Mouse (Mus musculus) testis, adult 2 months (tissue): Measurements from ENCODE around the gene Myo10. TPM values are rescaled to one million over a fixed set of nuclear protein-coding genes. Genes with fewer than 3 reads are reported as not detected.
"Not testable (repeated sequence)": the region's sequence is repeated elsewhere in the genome, so short reads cannot be mapped to it uniquely, and the experiment has no call there.

Experiments
- H3K27ac ChIP-seq: fragments of 200-500 bp; 2 replicates; pipeline ENCODE4 v1.5.1; 2012; ENCODE audit warnings: low read depth, low read length; ENCODE audit not compliant: control insufficient read depth, insufficient read depth
- H3K27me3 ChIP-seq: fragments of 200-500 bp; 2 replicates; pipeline ENCODE4 v1.6.1; 2012; ENCODE audit warnings: mild to moderate bottlenecking, low read length, moderate library complexity; ENCODE audit not compliant: control insufficient read depth, insufficient read depth
- H3K36me3 ChIP-seq: fragments of 200-500 bp; 2 replicates; pipeline ENCODE4 v1.6.1; 2012; ENCODE audit warnings: mild to moderate bottlenecking, low read length; ENCODE audit not compliant: control insufficient read depth, insufficient read depth
- H3K4me1 ChIP-seq: fragments of 200-500 bp; 2 replicates; pipeline ENCODE4 v1.6.1; 2012; ENCODE audit warnings: low read length; ENCODE audit not compliant: control insufficient read depth, insufficient read depth
- H3K4me3 ChIP-seq: fragments of 200-500 bp; 2 replicates; pipeline ENCODE4 v1.5.1; 2012; ENCODE audit warnings: low read depth, mild to moderate bottlenecking, low read length, moderate library complexity, mixed read lengths; ENCODE audit not compliant: control insufficient read depth
- CTCF ChIP-seq: fragments of 200-500 bp; IDR thresholded peaks from 2 replicates; pipeline ENCODE4 v1.5.1; 2012; ENCODE audit warnings: low read depth, mild to moderate bottlenecking, inconsistent platforms, low read length, moderate library complexity; ENCODE audit not compliant: control insufficient read depth, insufficient read depth, insufficient replicate concordance
- POLR2A ChIP-seq: fragments of 200-500 bp; IDR thresholded peaks from 2 replicates; pipeline ENCODE4 v1.6.1; 2012; ENCODE audit warnings: low read depth, mild to moderate bottlenecking, inconsistent platforms, low read length, moderate library complexity; ENCODE audit not compliant: control insufficient read depth
- polyA plus RNA-seq: library from polyadenylated mRNA; depleted of rRNA; stranded (reverse); fragments of >200 nt; gene quantifications from 2 replicates; pipeline ENCODE4 v1.2.3, GENCODE M21; 2012

Myo10 gene
- polyA plus RNA-seq, 1 experiment: 17.5 TPM

DNA sequence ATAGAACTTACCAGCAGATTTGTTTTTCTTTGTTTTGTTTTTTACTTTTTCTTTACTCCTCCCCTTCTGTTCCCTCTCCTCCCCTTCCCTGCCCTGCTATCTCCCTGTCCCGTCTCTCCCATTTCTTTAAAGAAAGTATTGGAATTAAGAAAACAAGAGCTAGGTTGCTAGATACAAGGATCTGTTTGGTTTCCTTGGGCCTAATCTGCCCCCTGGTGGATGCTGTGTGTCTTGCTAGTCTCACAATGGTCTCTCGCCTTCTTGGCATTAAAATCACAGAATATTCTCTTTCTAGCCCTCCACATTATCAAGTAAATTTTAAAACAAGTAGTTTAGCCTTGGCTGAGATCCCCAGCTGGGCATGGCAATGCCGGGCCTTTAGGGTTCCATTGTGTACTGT is 94.7 kb downstream of the Myo10 start:
- H3K27me3 ChIP-seq: no peaks in the 10 kb centered on the region
- no peak overlapping the region for H3K27ac ChIP-seq
- peaks cover 4% of the 10 kb centered on the region for H3K4me1 ChIP-seq
- H3K4me3 ChIP-seq: no peak overlapping the region
- TF ChIP-seq CTCF (no peak; the same call in 1 of the 2 replicates), POLR2A (no peak)
- no peaks in the 10 kb centered on the region for H3K36me3 ChIP-seq

DNA sequence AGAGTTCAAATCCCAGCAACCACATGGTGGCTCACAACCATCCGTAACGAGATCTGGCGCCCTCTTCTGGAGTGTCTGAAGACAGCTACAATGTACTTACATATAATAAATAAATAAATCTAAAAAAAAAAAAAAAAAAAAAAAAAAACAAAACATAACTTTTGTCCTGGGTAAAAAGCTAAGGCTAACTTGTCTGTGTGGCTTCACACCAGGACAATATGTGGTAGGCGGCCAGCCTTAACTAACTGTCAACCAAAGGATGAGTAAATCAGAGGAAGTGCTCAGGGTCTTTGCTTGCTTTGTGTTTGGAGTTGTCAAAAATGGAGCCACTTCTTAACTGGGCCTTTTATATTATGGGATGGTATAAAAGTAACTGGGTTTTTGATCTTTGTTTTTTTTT is 95.8 kb downstream of the Myo10 start:
- H3K4me3 ChIP-seq, H3K27ac ChIP-seq, H3K4me1 ChIP-seq, H3K27me3 ChIP-seq, H3K36me3 ChIP-seq: not testable (repeated sequence)

DNA sequence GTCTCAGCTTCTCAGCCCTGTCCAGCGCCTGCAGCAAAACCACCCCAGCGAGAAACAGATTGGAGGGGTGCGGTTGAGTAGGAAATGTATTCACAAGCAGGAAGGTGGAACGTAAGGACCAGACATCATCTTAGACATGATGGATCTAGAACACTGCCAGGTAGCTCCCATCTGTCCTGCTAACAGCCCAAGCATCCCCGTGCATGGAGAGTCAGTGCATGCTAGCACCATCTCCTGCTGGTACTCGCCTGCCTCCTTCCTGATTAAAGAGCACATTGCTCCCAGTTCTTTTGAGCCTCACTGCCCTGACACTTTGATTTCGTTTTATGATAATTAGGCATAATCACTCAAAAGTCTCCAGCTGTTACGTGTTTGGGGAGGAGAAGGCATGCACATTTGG is 96.9 kb downstream of the Myo10 start:
- no peaks in the 10 kb centered on the region for H3K36me3 ChIP-seq

DNA sequence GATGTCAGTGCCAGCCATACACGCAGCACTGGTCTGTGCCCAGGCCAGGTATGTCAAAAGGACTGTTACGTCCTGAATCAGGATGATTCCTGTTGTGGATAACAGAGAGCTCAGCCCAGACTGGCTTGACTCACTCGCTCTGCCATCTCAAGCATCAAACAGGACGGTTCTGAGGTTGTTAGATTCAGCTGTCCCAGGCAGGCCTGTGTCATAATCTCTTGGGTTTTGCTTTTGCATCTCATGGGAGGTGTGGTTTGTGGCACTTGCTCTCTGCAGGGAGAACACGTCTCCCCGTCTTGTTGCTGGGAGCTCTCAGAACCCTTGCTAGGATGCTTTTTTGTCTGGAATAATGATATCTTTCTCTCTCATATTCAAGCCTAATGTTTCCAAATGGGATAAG is 97.9 kb downstream of the Myo10 start:
- no peak for TF ChIP-seq CTCF
- no peak for TF ChIP-seq POLR2A
- no peaks in the 10 kb centered on the region for H3K4me1 ChIP-seq
- H3K27ac ChIP-seq: no peak overlapping the region
- no peak overlapping the region for H3K4me3 ChIP-seq
- no peaks in the 10 kb centered on the region for H3K36me3 ChIP-seq
- no peaks in the 10 kb centered on the region for H3K27me3 ChIP-seq

More for the DNA sequence above, 96.9 kb downstream of the Myo10 start:
- H3K4me3 ChIP-seq: no peak overlapping the region
- TF ChIP-seq CTCF: no peak
- no peak for TF ChIP-seq POLR2A
- no peaks in the 10 kb centered on the region for H3K27me3 ChIP-seq
- H3K4me1 ChIP-seq: no peaks in the 10 kb centered on the region
- no peak overlapping the region for H3K27ac ChIP-seq

DNA sequence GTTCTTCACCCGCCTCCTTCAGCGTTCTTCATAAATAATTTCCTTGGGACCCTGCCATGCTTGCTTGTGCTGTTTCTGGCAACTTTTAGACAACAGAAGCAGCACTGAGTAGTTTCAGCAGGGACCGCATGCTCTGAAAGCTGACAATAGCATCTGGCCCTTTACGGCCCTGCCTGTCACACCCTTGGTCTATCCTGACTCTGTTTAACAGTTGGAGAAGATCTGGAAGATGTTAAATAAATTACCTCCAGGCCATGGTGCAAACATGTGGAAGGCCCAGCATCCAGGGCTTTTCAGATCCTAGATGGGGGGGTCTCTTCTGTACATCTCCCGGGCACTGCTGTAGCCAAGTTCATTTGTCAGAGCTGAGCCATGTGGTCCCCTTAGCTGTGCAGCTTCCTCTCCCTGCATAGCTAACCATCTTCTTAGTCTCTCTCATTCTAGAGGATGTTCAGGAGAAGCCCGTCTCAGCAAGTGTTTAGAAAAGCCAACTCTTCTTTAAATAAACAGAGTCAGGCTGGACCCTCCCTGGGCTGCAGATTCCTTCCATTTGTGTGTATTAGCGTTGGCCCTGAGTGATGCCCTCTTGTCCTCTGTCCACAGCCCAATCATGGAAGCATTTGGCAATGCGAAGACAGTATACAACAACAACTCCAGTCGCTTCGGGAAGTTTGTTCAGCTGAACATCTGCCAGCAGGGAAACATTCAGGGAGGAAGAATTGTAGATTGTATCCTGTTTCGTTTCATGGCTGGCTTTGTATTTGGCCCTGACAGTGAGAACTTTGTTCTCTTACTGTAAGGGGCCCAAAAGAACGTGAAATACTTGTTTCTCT is 101.2 kb downstream of the Myo10 start:
- no peak overlapping the region for H3K4me3 ChIP-seq
- no peaks in the 10 kb centered on the region for H3K27me3 ChIP-seq
- no peaks in the 10 kb centered on the region for H3K4me1 ChIP-seq
- H3K36me3 ChIP-seq: no peaks in the 10 kb centered on the region
- no peak for TF ChIP-seq CTCF
- no peak overlapping the region for H3K27ac ChIP-seq

DNA sequence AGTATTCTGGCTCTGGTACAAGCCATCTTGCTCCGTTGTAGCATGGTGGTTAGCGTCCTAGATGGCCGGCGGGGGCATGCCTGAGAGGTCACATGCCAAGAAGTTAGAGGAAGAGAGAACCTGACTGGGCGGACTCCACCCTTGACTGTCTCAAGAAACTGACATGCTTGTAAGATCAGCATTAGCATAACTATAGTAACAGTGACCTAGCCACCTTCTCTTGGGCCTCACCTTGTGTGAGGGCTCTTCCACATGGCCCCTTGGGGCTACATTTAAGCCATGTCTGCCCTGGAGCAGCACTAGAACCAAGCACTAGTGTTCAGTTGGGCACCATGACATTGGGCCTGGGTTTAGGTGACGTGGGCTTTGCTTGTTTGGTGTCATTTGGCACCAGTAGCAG is 102.2 kb downstream of the Myo10 start:
- Histone ChIP-seq H3K4me3 (no peak overlapping the region), H3K27ac (no peak overlapping the region; the same call in 1 of the 2 replicates)

DNA sequence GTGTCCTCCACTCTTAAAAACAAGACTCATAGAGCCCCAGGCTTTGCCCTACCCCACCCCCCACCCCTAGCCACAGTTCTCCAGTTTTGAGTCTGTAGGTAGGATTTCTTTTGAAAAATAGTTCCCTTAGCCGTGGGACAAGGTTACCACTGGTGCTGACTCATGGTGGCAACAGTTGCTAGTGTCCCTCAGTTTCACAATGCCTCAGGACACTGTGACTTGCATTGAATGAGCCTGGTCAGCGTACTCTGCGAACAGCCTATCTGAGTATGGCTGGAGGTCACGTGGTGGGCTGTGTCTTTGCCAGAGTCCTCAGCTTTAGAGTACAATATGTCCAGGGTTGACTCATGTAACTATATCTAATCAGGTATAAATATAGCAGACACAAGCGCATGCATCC is 104.5 kb downstream of the Myo10 start:
- peak overlapping the region; percentile 25 for H3K27ac ChIP-seq
- H3K4me1 ChIP-seq: no peaks in the 10 kb centered on the region
- H3K27me3 ChIP-seq: no peaks in the 10 kb centered on the region
- H3K4me3 ChIP-seq: no peak overlapping the region
- TF ChIP-seq CTCF (no peak), POLR2A (no peak)
- H3K36me3 ChIP-seq: no peaks in the 10 kb centered on the region

More for the DNA sequence above, 102.2 kb downstream of the Myo10 start:
- H3K4me1 ChIP-seq: no peaks in the 10 kb centered on the region
- no peaks in the 10 kb centered on the region for H3K27me3 ChIP-seq
- TF ChIP-seq CTCF (no peak), POLR2A (no peak)
- H3K36me3 ChIP-seq: no peaks in the 10 kb centered on the region

DNA sequence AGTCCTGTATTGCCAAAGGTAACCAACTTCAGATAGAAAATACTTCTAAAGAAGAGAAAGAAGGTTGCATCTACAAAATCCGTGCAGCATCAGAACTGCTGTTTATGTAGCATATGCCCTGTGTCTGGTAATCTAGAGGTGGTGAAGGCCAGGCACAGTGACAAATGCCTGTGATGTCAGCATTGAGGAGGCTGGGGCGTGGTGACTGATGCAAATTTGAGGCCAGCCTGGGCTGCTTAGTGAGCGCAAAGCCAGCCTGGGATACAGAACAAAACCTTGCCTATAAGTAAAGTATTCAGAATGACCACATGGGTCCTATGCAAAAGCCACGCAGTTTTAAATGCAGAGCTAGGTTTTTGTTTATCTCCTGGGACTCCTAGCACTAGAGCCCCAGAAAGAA is 106.2 kb downstream of the Myo10 start:
- H3K36me3 ChIP-seq: no peaks in the 10 kb centered on the region
- TF ChIP-seq CTCF (no peak), POLR2A (no peak)
- no peak overlapping the region for H3K4me3 ChIP-seq
- no peaks in the 10 kb centered on the region for H3K27me3 ChIP-seq
- peak overlapping the region; percentile 30; the same call in 1 of the 2 replicates for H3K27ac ChIP-seq
- no peaks in the 10 kb centered on the region for H3K4me1 ChIP-seq
